Mouse (Mus musculus): ENCODE results near the gene Scg3. TPM values are rescaled to one million over a fixed set of nuclear protein-coding genes. Genes with fewer than 3 reads are reported as not detected.
"Not testable (repeated sequence)": the region's sequence is repeated elsewhere in the genome, so short reads cannot be mapped to it uniquely, and the experiment has no call there.

Scg3 gene
- polyA plus RNA-seq, 1 experiment, result 96.1 TPM

DNA sequence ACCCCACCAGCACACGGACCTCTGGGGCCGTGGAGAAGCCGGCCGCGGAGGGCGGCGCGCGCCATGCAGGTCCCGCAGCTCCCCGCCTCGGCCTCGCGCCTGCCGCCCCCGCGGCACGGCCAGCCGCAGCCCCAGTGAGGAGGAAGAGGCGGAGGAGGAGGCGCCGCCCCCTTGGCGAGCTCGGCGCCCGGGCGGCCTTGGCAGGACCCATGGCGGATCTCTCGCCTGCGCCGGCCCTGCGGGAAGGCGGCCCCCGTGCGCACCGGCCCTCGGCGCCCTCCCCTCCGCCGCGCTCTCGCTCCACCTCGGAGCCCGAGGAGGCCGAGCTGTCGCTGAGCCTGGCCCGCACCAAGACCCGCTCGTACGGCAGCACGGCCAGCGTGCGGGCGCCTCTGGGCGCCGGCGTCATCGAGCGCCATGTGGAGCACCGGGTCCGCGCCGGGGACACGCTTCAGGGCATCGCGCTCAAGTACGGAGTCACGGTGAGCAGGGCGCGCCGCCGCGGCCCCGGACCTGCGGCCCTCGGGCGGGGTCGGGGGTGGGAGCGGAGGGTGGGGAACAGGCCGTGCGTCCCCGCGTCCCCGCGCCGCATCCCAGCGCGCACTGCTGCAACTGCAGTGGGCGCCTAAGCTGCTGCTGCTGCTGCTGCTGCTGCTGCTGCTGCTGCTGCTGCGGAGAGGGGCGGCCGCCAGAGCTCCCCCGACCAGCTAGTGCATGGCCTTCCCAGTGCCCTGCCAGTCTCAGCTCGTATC is 58.1 kb downstream of the Scg3 start, which contains the start of gene Lysmd2:
Gene Lysmd2 (plus strand): TSS at position 186 of the 752 bp plus-strand sequence.
- no peak for TF ChIP-seq CTCF (IDR thresholded peaks at IDR 0.05; ENCODE audit: borderline replicate concordance, extremely low read depth, insufficient read depth, insufficient read length)
- TF ChIP-seq POLR2A (IDR thresholded peaks at IDR 0.05; ENCODE audit: borderline replicate concordance, extremely low read depth, insufficient read depth, insufficient read length, poor library complexity, severe bottlenecking), result peak; percentile 67
- peak; percentile 84 for DNase-seq (ENCODE audit: low read depth)

GRCm38 (mm10) chr9:75624983-75625555 is 58.8 kb downstream of the Scg3 start:
- DNase-seq (ENCODE audit: low read depth), result no peak
- TF ChIP-seq POLR2A (IDR thresholded peaks at IDR 0.05; ENCODE audit: borderline replicate concordance, extremely low read depth, insufficient read depth, insufficient read length, poor library complexity, severe bottlenecking) (no peak), CTCF (IDR thresholded peaks at IDR 0.05; ENCODE audit: borderline replicate concordance, extremely low read depth, insufficient read depth, insufficient read length) (no peak)

DNA sequence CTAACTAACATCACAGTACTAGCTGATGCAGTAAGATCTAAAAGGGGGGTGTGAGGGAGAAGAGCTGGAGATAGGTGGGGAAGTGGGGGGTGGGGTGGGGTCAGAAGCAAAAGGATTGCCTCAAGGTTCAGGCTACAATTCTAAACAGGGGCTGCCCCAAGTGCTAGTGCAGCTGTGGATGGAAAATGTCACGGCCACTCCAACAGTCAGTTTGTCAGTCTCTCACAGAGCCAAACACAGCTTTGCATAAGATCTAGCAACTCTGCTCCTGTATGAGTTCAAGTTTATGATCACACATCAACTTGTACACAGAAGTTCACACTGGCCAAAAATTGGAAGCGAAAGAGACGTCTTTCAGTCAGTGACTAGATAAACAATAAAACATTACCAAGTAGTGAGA is 62.4 kb downstream of the Scg3 start:
- TF ChIP-seq POLR2A (IDR thresholded peaks at IDR 0.05; ENCODE audit: borderline replicate concordance, extremely low read depth, insufficient read depth, insufficient read length, poor library complexity, severe bottlenecking) (no peak), CTCF (IDR thresholded peaks at IDR 0.05; ENCODE audit: borderline replicate concordance, extremely low read depth, insufficient read depth, insufficient read length) (no peak)
- DNase-seq (ENCODE audit: low read depth), result no peak

GRCm38 (mm10) chr9:75619761-75620160 is 64.1 kb downstream of the Scg3 start:
- not testable (repeated sequence) for DNase-seq (ENCODE audit: low read depth)

DNA sequence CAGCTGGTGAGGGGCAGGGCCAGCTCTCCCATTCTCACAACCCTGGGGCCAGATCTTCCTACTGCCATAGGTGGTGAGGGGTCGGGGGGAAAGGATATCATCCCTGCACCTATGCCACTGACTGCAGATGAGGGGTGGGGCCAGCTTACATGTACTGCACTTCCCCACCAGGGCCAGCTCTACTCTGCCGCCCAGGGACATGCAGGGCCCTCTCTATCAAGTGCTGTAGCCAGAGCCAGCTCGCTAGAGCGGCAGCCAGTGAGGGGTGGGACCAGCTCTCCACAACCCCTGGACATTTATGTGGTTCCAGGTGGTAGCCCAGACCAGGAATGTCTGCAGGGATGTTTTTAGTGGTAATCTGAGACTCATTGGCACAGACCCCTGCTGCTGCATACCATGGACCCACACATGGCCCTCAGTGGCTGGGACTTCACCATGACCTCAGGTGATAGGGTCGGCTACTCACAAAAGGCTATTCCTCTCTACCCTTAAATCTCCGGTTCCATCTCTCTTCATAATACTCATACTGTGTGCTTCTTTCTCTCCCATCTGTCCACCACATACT is 64.9 kb downstream of the Scg3 start:
- TF ChIP-seq CTCF (IDR thresholded peaks at IDR 0.05; ENCODE audit: borderline replicate concordance, extremely low read depth, insufficient read depth, insufficient read length) (no peak), POLR2A (IDR thresholded peaks at IDR 0.05; ENCODE audit: borderline replicate concordance, extremely low read depth, insufficient read depth, insufficient read length, poor library complexity, severe bottlenecking) (no peak)
- no peak for DNase-seq (ENCODE audit: low read depth)

- DNase-seq (ENCODE audit: low read depth), result no peak
- TF ChIP-seq POLR2A (IDR thresholded peaks at IDR 0.05; ENCODE audit: borderline replicate concordance, extremely low read depth, insufficient read depth, insufficient read length, poor library complexity, severe bottlenecking), result no peak
- TF ChIP-seq CTCF (IDR thresholded peaks at IDR 0.05; ENCODE audit: borderline replicate concordance, extremely low read depth, insufficient read depth, insufficient read length), result no peak
Observed at GRCm38 (mm10) chr9:75616560-75616959, 67.3 kb downstream of the Scg3 start.

DNA sequence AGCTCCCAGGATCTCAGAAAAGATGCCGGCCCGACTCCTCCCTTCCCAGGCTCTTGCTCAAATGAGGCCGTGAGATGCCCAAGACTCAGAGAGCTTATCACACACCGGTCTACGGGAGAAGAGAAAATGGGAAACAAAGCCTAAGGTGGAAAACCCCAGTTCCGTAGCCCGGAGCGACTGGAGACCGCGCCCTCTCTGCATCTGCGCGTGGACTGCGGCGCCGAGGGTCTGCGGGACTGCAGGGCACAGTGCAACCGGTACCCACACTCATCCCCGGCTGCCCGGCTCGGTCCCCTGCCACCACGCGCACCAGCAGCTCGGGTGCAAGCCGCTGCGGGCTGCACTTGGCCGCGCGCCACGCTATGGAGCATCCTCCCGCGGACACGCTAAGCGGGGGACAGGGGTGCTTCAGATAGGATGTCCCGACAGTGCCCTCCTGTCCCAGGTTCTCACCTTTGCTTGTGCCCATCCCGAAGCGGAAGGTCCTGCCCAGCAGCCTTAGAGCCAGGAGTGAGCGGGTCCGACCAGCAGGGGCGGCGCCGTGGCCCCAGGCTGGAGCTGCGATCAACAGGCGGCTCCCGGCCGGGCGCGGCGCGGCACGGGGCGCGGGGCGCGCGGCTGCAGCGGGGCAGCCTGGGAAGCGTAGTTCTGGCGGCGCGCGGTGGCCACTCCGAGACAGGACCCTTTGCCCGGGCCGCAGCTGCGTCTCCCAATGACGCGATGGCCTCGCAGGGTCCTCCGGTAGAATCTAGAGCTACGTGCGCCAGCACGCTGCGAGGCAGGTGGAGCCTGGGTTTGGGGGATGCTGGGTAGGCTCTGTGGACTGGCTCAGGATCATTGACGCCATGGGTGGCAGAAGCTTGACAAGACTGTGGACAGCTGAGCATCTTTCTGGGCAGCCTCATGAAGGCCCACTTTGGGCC is 73.0 kb downstream of the Scg3 start, which contains the start of gene Tmod2:
Gene Tmod2 (minus strand): TSS at position 755 of the 923 bp plus-strand sequence.
- peak; percentile 22; the same call in 1 of the 2 replicates for TF ChIP-seq CTCF (IDR thresholded peaks at IDR 0.05; ENCODE audit: borderline replicate concordance, extremely low read depth, insufficient read depth, insufficient read length)
- TF ChIP-seq POLR2A (IDR thresholded peaks at IDR 0.05; ENCODE audit: borderline replicate concordance, extremely low read depth, insufficient read depth, insufficient read length, poor library complexity, severe bottlenecking), result peak; percentile 54; the same call in 1 of the 2 replicates
- DNase-seq (ENCODE audit: low read depth), result peak; percentile 82

DNA sequence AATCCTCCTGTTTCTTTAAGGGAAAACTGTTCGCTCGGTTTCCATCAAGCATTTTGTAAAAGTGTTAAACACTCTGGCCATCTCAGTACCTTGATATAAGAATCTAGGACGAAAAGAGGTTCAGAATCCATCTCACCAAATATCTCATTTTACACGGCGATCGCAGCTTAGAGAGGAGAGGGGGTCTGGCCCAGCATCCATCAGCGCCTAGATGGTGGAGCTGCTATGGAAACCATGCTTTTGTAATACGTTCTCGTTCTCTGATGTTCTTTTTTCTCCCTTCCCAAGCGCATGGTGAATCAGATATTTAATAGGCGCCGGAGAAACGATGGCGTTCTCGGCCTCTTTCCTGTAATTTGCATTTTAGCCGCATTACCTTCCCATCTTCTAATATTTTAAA is 73.9 kb downstream of the Scg3 start:
- TF ChIP-seq CTCF (IDR thresholded peaks at IDR 0.05; ENCODE audit: borderline replicate concordance, extremely low read depth, insufficient read depth, insufficient read length), result no peak
- no peak for TF ChIP-seq POLR2A (IDR thresholded peaks at IDR 0.05; ENCODE audit: borderline replicate concordance, extremely low read depth, insufficient read depth, insufficient read length, poor library complexity, severe bottlenecking)
- DNase-seq (ENCODE audit: low read depth), result peak; percentile 76

GRCm38 (mm10) chr9:75609505-75609904 is 74.4 kb downstream of the Scg3 start:
- no peak for TF ChIP-seq POLR2A (IDR thresholded peaks at IDR 0.05; ENCODE audit: borderline replicate concordance, extremely low read depth, insufficient read depth, insufficient read length, poor library complexity, severe bottlenecking)
- peak; percentile 65 for DNase-seq (ENCODE audit: low read depth)

DNA sequence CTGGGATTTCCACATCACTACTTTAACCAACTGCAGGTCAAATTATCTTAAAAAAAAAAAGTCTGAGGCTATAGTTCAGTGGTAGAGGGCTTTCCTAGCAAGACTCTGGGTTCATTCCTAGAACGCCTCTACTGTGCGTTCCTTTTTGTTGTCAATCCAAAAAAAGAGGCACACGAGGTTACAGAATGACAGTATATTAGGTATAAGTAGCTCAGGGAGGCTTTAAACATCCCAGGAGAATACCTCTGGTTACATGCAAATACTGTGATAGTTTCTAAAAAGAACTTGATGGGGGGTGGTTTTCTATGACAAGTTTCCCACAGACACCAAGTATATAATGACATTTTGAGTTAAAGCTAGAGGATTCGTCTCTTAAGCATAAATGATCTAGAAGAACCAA is 76.4 kb downstream of the Scg3 start:
- no peak for TF ChIP-seq POLR2A (IDR thresholded peaks at IDR 0.05; ENCODE audit: borderline replicate concordance, extremely low read depth, insufficient read depth, insufficient read length, poor library complexity, severe bottlenecking)
- TF ChIP-seq CTCF (IDR thresholded peaks at IDR 0.05; ENCODE audit: borderline replicate concordance, extremely low read depth, insufficient read depth, insufficient read length), result no peak
- DNase-seq (ENCODE audit: low read depth), result no peak

DNA sequence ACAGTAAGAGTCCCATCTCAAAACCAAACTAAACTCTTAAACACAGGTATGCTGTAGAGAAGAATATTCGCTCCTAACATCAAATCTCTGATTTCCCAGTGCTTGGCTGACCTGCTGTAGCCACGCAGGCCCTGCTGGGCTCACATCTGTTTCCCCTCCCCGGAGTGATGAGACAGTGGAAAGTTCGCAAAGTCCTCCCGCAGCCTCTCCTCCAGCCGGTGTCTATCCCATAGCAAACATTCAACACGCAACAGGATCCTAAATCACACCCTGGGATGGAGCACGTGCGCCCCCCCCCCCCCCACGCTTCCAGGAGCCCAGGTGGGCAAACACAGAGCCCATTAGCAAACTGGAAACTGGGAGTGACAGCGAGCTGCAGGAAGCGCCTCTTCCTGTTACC is 82.3 kb downstream of the Scg3 start:
- no peak for DNase-seq (ENCODE audit: low read depth)
- TF ChIP-seq POLR2A (IDR thresholded peaks at IDR 0.05; ENCODE audit: borderline replicate concordance, extremely low read depth, insufficient read depth, insufficient read length, poor library complexity, severe bottlenecking) (no peak), CTCF (IDR thresholded peaks at IDR 0.05; ENCODE audit: borderline replicate concordance, extremely low read depth, insufficient read depth, insufficient read length) (no peak)
